Mouse (Mus musculus) frontal cortex, adult (tissue): ENCODE results near the gene Sestd1.

Source experiments
- ATAC-seq: cut with Nextera tagmentation; 2 replicates; pipeline ENCODE4 v1.9.2; 2017; ENCODE audit warnings: mild to moderate bottlenecking, moderate library complexity, mixed read lengths; ENCODE audit not compliant: low TSS enrichment

The Sestd1 gene

DNA sequence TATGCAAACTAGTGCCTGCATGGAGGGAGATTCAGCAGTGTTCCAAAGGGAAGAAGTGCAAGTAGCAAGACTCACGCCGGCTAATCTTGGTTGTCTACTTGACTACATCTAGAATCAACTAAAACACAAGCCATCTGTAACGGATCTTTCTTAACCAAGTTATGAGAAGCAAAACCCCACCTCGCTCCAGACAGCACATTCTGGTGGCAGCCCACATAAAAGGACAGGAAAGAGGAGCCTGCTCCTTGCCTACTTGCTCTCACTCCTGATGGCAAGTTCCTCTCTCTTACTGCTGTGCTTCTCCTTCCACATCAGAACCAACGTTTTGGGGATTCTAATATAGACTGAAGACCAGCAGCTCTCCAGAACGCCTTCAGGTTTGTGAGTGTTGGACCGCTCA is 9.6 kb downstream of the Sestd1 start:
- peak; percentile 29; the same call in 1 of the 2 replicates for ATAC-seq

DNA sequence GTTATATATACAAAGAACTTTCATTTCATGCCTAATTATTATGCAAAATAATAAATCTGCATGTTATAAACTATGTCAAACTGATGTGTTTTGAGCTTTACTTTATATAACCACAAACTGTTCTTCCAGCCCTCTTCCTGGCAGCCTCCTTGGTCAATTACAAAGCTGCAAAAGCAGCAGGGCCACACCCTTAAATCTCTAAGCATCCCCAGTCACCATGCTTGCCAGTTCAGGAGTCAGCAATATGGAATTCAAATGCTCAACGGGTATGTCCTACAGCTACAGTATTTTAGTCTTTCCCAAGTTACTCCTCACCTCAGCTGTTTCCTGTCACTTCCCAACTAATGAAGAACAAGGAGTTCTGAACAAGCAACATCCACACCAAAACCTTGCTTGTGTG is 10.3 kb downstream of the Sestd1 start:
- no peak for ATAC-seq

DNA sequence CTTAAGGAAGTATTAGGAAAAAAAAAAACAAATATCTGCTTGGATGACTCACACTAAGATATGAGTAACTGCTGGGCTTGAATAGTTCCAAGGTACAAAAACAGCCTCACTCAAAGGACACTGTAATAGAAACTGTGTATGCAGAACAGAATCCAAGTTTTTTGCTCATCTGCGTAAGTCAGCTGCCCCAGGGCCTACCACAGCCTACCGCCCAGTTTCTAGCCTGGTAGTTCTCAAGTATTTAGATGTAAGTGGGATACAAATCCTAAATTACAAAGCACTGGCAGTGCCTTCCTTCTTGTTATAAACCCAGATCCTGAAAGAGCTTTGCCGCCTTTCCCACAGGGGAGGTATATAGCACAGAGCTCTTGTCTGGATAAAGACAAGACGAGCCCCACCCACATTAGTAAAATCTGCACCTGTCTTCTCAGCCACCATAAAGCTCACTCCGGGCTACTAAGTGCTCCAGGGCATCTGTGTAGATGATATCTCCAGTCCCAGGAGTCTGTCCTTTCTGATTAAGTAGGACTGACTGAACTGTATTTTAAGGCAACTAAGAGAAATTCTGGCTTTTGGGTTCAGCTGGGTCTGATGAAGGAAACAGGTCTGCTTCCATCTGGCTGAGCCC is 11.7 kb downstream of the Sestd1 start:
- peak; percentile 53 for ATAC-seq

DNA sequence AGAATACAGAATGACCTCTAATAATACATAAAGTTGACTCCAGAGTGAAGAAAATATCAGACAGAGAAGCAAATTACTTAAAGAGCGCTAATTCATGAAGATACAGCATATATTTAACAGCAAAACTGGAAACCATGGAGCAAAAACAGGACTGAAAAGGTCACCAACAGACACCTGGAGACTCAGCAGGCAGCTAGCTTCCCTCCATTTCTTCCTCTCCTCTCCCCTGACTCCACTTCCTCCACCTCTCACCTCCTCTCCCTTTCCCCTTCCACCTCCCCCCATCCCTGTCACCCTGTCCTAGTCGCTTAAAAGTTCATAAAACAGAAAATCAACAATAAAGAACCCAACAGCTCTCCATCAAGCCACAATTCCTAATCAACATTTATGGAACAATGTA is 13.5 kb downstream of the Sestd1 start:
- no peak for ATAC-seq

DNA sequence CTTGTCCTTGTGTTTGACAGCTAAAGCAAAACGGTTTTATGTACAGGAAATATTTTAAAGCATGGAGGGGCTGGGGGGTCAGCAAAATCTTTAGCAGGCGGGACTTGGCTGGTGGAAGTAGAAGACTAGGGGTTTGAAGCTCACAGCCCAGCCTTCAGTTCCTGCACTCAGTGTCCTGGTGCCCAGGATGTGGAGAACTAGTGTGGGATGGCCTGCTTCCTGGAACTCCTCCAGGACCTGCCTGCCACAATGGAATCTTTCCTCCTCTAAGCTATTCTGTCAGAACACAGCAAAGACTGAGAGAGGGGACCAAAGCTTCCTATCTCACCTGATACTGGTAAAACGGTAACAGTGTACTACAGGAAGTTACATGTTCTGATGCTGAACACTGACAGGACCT is 14.4 kb downstream of the Sestd1 start:
- ATAC-seq: peak; percentile 29; the same call in 1 of the 2 replicates

GRCm38 (mm10) chr2:77265301-77265700 is 15.1 kb downstream of the Sestd1 start:
- ATAC-seq: no peak

GRCm38 (mm10) chr2:77264550-77264949 is 15.8 kb downstream of the Sestd1 start:
- ATAC-seq: no peak

DNA sequence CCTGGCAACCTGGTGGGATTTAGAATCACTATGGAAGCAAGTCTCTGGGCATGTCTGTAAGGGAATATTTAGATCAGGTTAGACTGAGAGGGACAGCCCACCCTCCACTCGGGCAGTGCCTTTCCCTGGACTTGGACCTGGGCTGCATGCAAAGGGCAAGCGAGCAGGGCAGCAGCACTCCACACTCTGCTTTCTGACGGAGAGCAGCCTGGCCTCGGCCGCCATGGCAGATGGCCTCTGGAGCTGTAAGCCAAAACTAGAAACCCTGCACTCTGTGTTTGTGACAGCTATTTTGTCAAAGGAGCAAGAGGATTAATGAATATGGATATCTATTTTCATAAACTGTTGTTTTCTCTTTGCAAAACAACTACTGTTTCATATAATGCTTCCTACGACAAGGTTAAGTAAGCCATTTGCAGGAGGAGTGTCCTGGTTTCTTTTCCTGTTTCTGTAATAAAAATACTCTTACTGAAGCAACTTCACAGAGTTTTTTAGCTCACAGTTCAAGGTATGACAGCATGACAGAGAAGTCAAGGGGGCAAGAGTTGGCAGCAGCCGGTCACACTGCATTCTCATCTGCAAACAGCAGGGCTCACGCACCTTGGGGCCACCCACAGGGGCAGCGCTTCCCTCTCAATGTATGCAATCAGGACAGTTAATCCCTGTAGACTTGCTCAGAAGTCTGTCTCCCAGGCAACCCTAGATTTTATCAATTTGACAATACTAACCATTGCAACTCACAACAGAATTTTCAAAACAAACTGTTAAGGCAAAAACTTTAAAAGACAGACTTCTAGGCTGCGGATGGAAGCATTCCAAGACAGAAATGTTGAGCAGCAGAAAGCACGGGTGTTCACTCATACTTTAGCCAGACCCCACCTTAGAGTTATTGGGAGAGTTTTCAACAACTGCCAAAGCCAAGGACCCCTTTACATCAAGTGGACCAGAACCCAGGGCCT is 16.6 kb downstream of the Sestd1 start:
- ATAC-seq: no peak

DNA sequence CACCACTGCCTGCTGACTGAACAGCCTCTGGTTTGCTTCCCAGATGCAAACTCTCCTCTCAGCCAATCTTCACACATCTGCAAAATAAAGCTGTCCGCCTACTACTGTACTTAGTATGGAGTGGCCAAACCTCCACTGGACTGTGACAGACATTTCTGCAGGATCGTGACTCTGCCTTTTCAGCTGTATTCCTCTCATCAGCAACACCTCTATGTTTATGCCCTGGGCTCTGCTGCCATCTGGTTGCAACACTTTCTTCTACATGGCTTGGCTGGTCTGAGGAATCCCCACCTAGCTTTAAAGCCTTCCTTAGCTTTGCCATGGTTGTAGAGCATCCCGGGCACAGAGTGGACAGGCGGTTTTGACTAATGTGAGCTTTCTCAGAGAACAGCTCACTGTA is 20.3 kb downstream of the Sestd1 start:
- ATAC-seq: peak; percentile 49

GRCm38 (mm10) chr2:77253227-77253626 is 27.2 kb downstream of the Sestd1 start:
- 0 out of 2 replicates have a peak, but pooled peaks have one; percentile 27 for ATAC-seq

DNA sequence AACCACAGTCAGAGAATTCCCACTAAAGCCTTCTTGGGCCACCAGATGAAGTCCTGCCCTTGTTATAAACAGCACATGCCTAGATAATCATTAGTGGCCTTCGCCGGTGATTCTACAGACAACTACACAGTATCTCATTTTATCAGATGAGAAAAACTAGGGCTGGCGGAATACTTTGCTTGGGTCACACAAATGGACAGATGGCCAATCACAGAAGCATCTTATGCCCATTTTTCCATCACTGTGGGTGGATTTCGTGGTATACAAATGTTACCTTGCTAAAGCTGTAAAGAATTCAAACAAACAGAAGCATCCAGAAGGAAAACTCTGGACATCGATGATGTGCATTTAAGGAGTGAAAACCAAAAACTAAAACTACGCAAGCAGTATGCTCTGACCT is 28.7 kb downstream of the Sestd1 start:
- ATAC-seq: no peak

- ATAC-seq: peak; percentile 63
Observed at GRCm38 (mm10) chr2:77249771-77250681, 30.4 kb downstream of the Sestd1 start.

- no peak for ATAC-seq
Observed at GRCm38 (mm10) chr2:77248416-77248815, 32.0 kb downstream of the Sestd1 start.

DNA sequence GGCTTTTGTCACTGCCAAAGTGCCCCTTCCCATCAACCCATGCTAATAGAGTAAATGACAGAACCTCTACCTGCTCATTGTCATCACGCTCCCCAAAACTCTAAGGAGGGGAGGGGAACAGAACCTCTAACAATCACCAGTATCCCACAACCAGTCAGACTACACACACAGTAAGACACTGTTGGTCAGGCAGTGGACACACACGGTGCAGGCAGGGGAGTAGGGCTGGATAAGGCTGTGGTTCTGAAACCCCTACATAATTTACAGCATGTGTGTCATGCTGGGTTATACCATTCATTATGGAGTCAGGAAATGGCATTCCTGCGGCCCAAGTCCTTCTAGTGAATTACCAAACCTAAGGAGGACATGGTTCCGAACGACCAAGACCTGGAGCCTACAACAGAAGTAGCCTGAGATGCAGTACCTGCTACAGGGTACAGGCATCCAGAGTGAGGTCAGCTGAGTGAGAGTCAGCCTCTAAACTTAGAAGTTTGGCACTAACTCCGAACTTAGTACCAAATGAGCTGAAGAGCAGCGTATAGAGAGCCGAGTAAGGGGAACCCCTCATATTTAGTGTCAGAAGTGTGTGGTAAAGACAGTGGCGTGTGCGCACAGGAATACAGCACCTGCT is 33.1 kb downstream of the Sestd1 start:
- ATAC-seq: no peak

- ATAC-seq: no peak
Observed at GRCm38 (mm10) chr2:77245806-77246205, 34.6 kb downstream of the Sestd1 start.

DNA sequence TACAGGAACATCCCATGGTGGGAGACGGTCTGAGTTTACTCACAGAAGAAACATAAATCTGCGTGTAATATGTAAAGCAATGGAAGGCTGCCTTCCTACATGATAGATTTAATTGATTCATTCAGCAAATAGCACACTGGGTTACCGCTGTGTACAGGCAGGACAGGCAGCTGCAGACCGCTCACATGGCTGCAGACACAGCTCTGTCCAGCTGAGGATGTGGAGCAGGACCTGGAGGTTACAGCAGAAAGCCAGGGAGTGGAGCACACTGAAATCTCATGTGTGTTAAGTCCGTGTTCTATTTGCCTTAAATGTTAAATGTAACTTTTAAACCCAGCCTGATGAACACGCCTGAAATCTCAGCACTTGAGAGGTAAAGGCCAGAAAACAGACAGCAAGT is 38.1 kb downstream of the Sestd1 start:
- no peak for ATAC-seq

GRCm38 (mm10) chr2:77238607-77239006 is 41.8 kb downstream of the Sestd1 start:
- no peak for ATAC-seq

GRCm38 (mm10) chr2:77238046-77238445 is 42.3 kb downstream of the Sestd1 start:
- no peak for ATAC-seq

DNA sequence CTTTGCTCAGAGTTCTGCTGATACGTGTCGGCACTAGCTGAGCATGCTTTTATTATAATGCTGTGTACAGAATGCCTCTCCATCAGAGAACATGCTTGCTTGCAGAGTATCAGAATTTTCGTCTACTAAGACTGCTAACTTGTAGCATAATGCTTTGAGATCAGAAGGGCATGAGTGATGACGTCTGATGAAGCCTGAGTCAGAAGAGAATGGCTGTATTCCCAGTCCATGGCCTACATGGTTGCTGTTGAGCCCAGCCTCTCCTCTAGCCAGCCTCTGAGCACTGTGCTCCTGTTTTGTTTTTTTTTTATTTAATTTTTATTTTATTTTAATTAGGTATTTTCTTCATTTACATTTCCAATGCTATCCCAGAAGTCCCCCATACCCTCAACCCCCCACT is 43.5 kb downstream of the Sestd1 start:
- ATAC-seq: no peak

DNA sequence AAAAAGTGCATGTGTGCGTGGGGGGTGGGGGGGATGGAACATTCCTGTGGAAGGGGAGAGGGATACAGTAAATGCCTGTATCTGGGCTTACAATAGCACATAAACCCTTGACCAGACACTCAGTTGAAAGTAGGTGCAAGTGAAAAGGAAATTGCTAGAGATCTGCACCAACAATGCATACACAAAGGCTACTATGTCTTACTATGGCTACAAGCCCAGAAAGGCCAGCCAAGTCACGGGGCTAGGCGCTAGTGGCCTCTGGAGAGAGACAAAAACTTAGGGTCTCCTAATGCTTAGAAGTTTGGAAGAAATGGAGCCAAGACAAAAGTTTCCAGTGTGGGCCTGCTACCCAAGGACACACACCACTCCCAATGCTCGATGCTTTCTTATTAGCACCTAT is 44.5 kb downstream of the Sestd1 start:
- ATAC-seq: no peak

DNA sequence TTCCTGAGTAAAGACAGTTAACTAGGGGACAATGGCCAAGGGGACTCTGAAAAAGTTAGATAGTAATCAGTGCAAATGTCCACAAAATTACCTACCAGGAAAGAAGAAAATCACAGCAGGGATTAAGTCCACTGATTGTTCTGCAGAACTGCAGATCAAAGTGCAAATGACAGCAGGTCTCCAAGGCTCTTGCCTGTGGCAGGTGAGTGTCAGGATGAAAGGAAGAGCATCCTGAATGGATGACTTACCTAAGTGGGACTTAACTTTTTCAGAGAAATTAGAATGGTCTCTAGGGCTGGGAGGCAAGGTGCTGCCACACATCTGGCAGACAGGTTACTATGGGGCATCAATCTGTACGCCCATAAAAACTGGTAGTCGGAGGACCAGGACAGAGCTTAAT is 47.8 kb downstream of the Sestd1 start:
- no peak for ATAC-seq

DNA sequence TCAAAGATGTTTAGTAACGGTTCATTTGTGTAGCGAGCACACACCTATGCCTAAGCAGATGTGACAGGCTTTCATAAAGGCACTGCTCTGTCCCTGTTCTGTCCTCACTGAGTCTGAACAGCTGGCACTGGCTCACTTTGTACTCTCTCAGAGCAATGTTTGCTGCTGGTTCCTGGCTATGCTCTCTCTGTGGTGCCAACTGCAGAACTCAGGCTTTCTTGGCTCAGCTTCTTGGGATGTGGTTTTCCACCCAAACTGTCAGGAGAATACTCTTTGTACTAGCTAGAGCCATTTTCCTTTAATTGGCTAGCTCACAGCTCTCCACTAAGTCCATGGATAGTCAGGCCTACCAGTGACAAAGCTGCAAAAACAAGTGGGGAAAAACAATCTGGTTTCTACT is 59.4 kb downstream of the Sestd1 start:
- ATAC-seq: peak; percentile 98
